Mouse (Mus musculus) kidney, embryonic 15.5 days (tissue): ENCODE results near the gene Lmtk2. TPM values are rescaled to one million over a fixed set of nuclear protein-coding genes. Genes with fewer than 3 reads are reported as not detected.
A peak's percentile ranks its signal among the peaks of the same experiment; 100 is the strongest.

Experiments
- ATAC-seq: fragments of 200-750 bp; cut with Nextera tagmentation; replicated peaks from 2 replicates; pipeline ENCODE4 v1.8.0; 2017; ENCODE audit warnings: moderate TSS enrichment; ENCODE audit not compliant: low FRiP score
- H3K27ac ChIP-seq: fragments of 300-500 bp; sonication (generic); 2 replicates; pipeline ENCODE4 v1.5.1; 2015; ENCODE audit warnings: mild to moderate bottlenecking, inconsistent platforms
- H3K27me3 ChIP-seq: fragments of 300-500 bp; sonication (generic); 2 replicates; pipeline ENCODE4 v1.6.1; 2015; ENCODE audit warnings: inconsistent platforms
- H3K36me3 ChIP-seq: fragments of 300-500 bp; sonication (generic); 2 replicates; pipeline ENCODE4 v1.6.1; 2015; ENCODE audit warnings: inconsistent platforms
- H3K4me1 ChIP-seq: fragments of 300-500 bp; sonication (generic); 2 replicates; pipeline ENCODE4 v1.6.1; 2015; ENCODE audit warnings: inconsistent platforms
- H3K4me2 ChIP-seq: fragments of 300-500 bp; sonication (generic); 2 replicates; pipeline ENCODE4 v1.6.1; 2015; ENCODE audit warnings: moderate library complexity, mild to moderate bottlenecking, inconsistent platforms
- H3K4me3 ChIP-seq: fragments of 300-500 bp; sonication (generic); replicated peaks from 2 replicates; pipeline ENCODE4 v1.5.1; 2015; ENCODE audit warnings: mild to moderate bottlenecking, inconsistent platforms
- H3K9ac ChIP-seq: fragments of 300-500 bp; sonication (generic); 2 replicates; pipeline ENCODE4 v1.6.1; 2015; ENCODE audit warnings: mild to moderate bottlenecking, inconsistent platforms
- H3K9me3 ChIP-seq: fragments of 300-500 bp; sonication (generic); replicated peaks from 2 replicates; pipeline ENCODE4 v1.6.1; 2016; ENCODE audit warnings: inconsistent platforms
- WGBS: fragments of 180-500 bp; shearing (Covaris S2); methylation state at CpG from one replicate; pipeline ENCODE4 v1.1.7; 2015; ENCODE audit warnings: mixed read lengths; 5-methylcytosine and 5-hydroxymethylcytosine counted together
- polyA plus RNA-seq: library from polyadenylated mRNA; unstranded; fragments of >200 nt; fragmentation: Nextera tagmentation; extraction: Ambion mirVana; gene quantifications from 2 replicates; pipeline ENCODE4 v1.2.1, GENCODE M21; 2015

Gene Lmtk2
- polyA plus RNA-seq, 1 experiment from 2014 or later: 5.4 TPM

DNA sequence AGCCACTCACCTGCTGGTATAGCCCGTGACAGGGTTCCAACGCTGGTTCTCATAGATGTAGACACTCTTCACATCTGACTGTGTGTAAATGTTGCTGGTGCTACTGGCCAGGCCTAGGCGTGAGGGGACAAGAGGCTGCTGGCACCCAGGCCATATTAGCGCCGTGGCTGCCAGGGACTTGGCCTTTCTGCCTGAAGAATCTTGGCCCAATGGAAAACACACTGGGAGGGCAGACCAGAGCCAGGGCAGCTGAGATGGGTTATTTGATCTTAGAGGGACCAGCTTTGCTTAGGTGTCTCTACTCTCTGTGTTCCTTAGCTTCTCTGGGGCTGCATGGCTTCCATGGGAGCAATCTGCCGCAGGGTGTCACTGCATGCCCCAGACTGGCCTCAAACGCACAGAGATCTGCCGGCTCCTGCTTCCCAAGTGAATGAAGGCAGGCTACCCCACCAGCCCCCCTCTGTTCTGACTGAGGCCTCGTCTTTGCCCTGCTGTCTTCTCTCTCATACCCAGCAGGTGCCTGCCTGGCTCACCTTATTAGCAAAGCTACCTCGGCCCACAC is 103.2 kb downstream of the Lmtk2 start:
- Histone ChIP-seq H3K4me2 (no peak overlapping the region), H3K36me3 (peaks cover 61% of the 10 kb centered on the region), H3K27ac (no peak overlapping the region), H3K4me3 (no peak overlapping the region), H3K27me3 (no peaks in the 10 kb centered on the region), H3K9ac (no peak overlapping the region), H3K9me3 (no peaks in the 10 kb centered on the region; the same call in 1 of the 2 replicates), H3K4me1 (no peaks in the 10 kb centered on the region)
- WGBS: 94% methylated on average over 10 of the region's 10 CpGs
- no peak for ATAC-seq

DNA sequence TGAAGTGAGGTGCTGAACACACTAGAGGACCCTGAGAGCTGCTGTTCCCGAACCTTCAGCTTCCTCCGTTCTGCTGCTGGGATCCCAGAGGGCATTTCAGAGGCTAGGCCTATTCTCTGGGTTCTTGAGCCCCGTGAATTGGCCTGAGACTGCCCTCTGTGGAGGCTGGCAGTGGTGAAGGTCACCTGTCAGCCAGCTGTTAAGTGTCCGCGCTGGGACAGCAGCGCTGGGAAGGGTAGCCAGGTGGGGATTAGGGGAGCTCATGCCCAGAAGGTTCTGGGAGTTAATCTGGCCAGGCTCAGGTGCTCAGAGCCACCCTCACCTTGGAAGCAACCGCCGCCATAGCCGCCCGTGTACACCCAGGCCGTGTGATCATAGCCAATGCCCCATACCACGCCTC is 104.1 kb downstream of the Lmtk2 start:
- 90% methylated on average over 12 of the region's 12 CpGs for WGBS
- Histone ChIP-seq H3K4me3 (no peak overlapping the region), H3K9me3 (no peaks in the 10 kb centered on the region; the same call in 1 of the 2 replicates), H3K4me1 (no peaks in the 10 kb centered on the region), H3K27me3 (no peaks in the 10 kb centered on the region), H3K9ac (no peak overlapping the region), H3K27ac (no peak overlapping the region), H3K36me3 (peaks cover 64% of the 10 kb centered on the region), H3K4me2 (no peak overlapping the region)
- no peak for ATAC-seq

DNA sequence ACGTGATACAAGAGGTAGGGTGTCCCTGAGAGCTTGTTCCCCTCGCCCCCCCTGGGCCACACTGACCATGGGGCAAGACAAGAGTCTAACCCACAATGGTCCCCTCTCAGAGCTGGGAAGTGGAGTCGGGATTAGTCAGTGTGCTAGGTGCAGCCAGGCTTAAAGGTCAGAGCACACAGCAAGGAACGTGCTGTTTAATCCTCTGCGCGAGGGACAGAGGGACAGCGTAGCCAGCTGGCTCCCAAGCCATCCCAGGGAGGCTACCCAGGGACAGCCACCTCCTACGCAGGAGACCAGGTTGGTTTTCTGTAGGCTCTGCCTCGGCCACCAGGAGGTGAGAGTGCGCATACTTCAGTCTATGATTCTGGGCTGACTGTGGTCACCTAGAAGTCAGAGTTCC is 104.7 kb downstream of the Lmtk2 start:
- H3K36me3 ChIP-seq: peaks cover 70% of the 10 kb centered on the region
- no peak overlapping the region for H3K9ac ChIP-seq
- H3K4me2 ChIP-seq: no peak overlapping the region
- H3K4me3 ChIP-seq: no peak overlapping the region
- 73% methylated on average over 10 of the region's 10 CpGs for WGBS
- H3K4me1 ChIP-seq: no peaks in the 10 kb centered on the region
- H3K27me3 ChIP-seq: no peaks in the 10 kb centered on the region
- no peaks in the 10 kb centered on the region; the same call in 1 of the 2 replicates for H3K9me3 ChIP-seq
- no peak for ATAC-seq
- no peak overlapping the region for H3K27ac ChIP-seq

DNA sequence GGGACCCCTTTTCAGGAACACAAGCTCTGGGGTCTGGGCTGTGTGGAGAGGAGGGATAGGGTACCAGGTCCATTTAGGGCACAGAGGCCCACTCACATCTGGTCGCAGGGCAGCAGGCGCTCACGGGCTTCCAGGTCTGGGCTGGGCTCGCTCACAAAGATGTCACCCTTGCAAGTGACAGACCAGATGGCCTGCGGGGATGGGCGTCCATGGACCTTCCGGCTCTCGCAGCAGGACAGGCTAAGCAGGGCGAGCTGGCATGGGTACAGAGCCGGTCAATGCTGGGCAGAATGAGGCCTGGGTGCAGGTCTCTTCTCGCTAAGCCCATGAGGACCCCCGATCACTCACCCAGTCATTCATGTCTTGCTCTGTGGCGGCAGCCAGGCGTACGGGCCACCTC is 105.8 kb downstream of the Lmtk2 start:
- no peak overlapping the region for H3K9ac ChIP-seq
- H3K4me2 ChIP-seq: no peak overlapping the region
- H3K4me1 ChIP-seq: no peaks in the 10 kb centered on the region
- no peaks in the 10 kb centered on the region; the same call in 1 of the 2 replicates for H3K9me3 ChIP-seq
- 89% methylated on average over 15 of the region's 15 CpGs for WGBS
- no peak overlapping the region for H3K27ac ChIP-seq
- no peak overlapping the region for H3K4me3 ChIP-seq
- no peaks in the 10 kb centered on the region for H3K27me3 ChIP-seq
- no peak for ATAC-seq
- H3K36me3 ChIP-seq: peaks cover 81% of the 10 kb centered on the region

DNA sequence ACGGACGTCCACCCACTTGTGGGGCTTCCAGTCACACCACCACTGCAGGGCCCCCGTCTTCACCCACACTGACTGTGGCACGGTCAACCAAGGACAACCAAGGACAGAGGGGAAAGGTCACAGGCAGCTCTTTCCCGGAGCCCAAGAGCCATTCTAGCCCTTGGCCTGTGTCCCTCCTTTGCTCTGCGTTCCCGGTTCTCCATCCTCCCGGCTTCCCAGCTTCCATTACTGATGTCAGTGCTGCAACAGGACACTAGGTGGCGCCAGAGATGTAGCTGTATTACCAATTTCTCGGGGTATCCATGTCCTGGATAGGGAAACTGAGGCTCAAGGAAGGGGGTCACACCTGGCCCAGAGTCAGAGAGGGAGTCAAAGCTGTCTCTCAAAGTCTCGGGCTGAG is 107.2 kb downstream of the Lmtk2 start:
- no peak overlapping the region for H3K4me3 ChIP-seq
- no peaks in the 10 kb centered on the region for H3K4me1 ChIP-seq
- no peaks in the 10 kb centered on the region for H3K27me3 ChIP-seq
- no peaks in the 10 kb centered on the region; the same call in 1 of the 2 replicates for H3K9me3 ChIP-seq
- H3K9ac ChIP-seq: no peak overlapping the region
- H3K27ac ChIP-seq: no peak overlapping the region
- H3K36me3 ChIP-seq: peaks cover 84% of the 10 kb centered on the region
- no peak overlapping the region for H3K4me2 ChIP-seq
- WGBS: 44% methylated on average over 11 of the region's 11 CpGs
- ATAC-seq: no peak

DNA sequence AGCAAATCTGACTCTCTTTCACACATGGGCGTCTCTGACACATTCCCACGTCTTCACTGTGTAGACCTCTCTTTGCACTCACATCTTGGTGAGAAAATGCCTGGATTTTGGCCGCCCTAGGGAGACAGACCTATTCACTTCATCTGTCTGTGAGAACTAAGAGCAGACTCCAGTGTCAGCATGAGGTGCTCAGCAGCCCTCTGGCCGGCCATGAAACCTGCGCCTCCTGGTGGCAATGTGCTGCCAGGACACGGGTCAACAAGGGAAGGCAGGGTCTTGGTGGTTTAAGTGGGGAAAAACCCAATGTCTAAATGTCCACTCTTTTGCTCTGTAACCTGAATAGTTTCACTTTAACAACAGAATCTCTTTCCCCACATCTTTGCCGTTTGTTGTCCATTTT is 114.2 kb downstream of the Lmtk2 start:
- Histone ChIP-seq H3K4me3 (no peak overlapping the region), H3K27me3 (no peaks in the 10 kb centered on the region), H3K4me2 (no peak overlapping the region), H3K36me3 (peaks cover 60% of the 10 kb centered on the region), H3K9ac (no peak overlapping the region), H3K4me1 (no peaks in the 10 kb centered on the region), H3K9me3 (no peaks in the 10 kb centered on the region), H3K27ac (no peak overlapping the region)
- ATAC-seq: no peak
- 35% methylated on average over 7 of the region's 7 CpGs for WGBS

DNA sequence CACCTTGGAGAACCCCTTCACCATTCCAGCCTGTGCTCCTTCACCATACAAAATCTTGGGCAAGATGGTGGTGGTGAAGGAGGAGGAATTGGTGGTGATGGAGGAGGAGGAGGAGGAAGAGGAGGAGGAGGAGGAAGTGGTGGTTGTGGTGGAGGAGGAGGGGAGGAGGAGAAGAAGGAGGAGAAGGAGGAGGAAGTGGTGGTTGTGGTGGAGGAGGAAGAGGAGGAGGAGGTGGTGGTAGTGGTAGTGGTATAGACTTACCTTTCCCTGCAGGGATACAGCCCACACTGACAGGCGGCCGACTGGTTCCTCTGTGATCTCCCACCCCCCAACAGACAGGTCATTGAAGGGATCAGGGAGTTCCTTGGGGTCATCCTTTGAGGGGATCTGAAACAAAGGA is 115.8 kb downstream of the Lmtk2 start:
- Histone ChIP-seq H3K9ac (no peak overlapping the region), H3K27me3 (no peaks in the 10 kb centered on the region), H3K36me3 (peaks cover 45% of the 10 kb centered on the region), H3K9me3 (no peaks in the 10 kb centered on the region), H3K4me3 (no peak overlapping the region), H3K4me1 (no peaks in the 10 kb centered on the region), H3K4me2 (no peak overlapping the region), H3K27ac (no peak overlapping the region)
- no peak for ATAC-seq
- WGBS: 76% methylated on average over 2 of the region's 2 CpGs

DNA sequence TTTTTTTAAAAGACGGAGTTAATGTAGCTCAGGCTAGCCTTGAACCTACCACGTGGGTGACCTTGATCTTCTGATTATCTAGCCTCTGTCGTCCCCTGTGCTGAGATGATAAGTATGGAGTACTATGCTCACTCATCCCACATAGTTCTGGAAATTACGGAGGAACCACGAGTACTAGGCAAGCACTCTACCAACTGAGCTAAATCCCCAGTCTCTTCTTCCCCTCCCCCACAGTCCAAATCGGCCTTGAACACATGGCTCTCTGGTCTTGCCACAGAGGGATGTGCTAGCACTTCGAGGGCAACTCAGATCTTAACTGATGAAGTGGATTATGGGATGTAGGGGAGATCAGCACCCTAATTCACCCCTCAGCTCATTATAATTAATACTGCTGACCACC is 117.8 kb downstream of the Lmtk2 start:
- Histone ChIP-seq H3K27me3 (no peaks in the 10 kb centered on the region), H3K4me3 (no peak overlapping the region), H3K9ac (no peak overlapping the region), H3K36me3 (peaks cover 26% of the 10 kb centered on the region), H3K4me1 (peaks cover 17% of the 10 kb centered on the region), H3K9me3 (no peaks in the 10 kb centered on the region), H3K4me2 (no peak overlapping the region), H3K27ac (no peak overlapping the region)
- ATAC-seq: no peak
- WGBS: 91% methylated on average over 7 of the region's 7 CpGs

DNA sequence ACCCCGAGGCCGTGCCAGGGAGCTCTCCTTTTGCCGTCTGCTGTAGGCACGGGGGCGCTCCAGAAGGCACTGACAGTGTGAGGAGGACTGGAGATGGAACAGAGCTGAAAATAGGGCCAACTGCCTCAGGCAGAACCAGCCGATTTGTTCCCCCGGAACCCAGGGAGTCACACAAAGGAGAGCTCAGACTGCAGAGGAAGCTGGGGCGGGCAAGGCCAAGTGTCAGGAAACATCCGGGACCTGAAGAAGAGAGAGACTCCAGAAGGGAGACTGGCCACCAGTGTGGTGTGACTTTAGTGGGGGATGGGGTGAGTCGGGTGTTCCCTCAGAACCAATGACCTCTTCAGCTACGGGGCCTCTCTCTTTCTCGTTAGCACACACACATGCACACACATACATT is 119.1 kb downstream of the Lmtk2 start:
- H3K4me3 ChIP-seq: no peak overlapping the region
- no peak overlapping the region for H3K9ac ChIP-seq
- no peak overlapping the region for H3K4me2 ChIP-seq
- no peak overlapping the region for H3K27ac ChIP-seq
- H3K27me3 ChIP-seq: no peaks in the 10 kb centered on the region
- ATAC-seq: no peak
- peaks cover 16% of the 10 kb centered on the region for H3K36me3 ChIP-seq
- peaks cover 21% of the 10 kb centered on the region for H3K4me1 ChIP-seq
- no peaks in the 10 kb centered on the region for H3K9me3 ChIP-seq
- 76% methylated on average over 12 of the region's 12 CpGs for WGBS

DNA sequence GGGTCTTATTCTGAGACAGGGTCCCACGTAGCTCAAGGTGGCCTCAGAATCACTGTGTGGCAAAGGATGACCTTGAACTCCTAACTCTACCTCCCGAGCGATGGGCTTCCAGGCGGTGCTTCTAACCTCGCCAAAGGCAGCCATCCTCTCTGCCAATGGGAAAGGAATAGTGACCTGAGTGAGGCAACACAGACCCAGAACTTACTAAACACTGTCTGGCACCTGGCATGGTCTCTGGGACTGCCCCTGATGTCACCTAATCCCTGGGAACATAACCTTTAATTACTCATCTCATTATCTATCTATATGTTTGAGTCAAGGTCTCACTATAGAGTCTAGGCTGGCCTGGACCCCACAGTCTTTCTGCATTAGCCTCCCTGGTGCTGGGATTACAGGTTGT is 119.7 kb downstream of the Lmtk2 start:
- H3K36me3 ChIP-seq: peaks cover 10% of the 10 kb centered on the region
- no peak overlapping the region for H3K9ac ChIP-seq
- H3K4me2 ChIP-seq: no peak overlapping the region
- H3K4me1 ChIP-seq: peaks cover 24% of the 10 kb centered on the region
- no peaks in the 10 kb centered on the region for H3K9me3 ChIP-seq
- H3K4me3 ChIP-seq: no peak overlapping the region
- no peak for ATAC-seq
- no peak overlapping the region for H3K27ac ChIP-seq
- H3K27me3 ChIP-seq: no peaks in the 10 kb centered on the region
- WGBS: 95% methylated on average over 5 of the region's 5 CpGs

DNA sequence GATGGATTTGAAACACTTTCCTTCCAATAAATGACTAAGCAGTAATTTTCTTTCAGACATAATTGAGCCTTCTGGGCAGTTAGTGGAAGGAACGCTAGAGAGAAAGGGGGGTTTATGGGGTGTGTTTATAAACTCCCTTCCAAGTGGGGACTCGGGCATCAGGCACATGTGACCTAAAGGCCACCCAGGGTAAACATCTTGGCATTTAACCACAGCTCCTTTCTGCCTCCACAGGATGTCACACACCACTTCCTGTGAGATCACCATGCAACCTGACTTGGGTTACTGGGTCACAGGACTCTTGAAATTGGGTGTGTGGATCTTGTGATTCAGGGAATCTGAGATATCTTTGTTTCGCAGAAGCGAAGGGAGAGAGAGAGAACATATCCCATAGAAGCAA is 121.1 kb downstream of the Lmtk2 start:
- Histone ChIP-seq H3K4me3 (no peak overlapping the region), H3K27ac (no peak overlapping the region), H3K9me3 (no peaks in the 10 kb centered on the region), H3K9ac (no peak overlapping the region), H3K4me2 (no peak overlapping the region), H3K27me3 (no peaks in the 10 kb centered on the region), H3K4me1 (peaks cover 24% of the 10 kb centered on the region), H3K36me3 (peaks cover 5% of the 10 kb centered on the region; the same call in 1 of the 2 replicates)
- no peak for ATAC-seq
- WGBS: 54% methylated on average over 4 of the region's 4 CpGs

DNA sequence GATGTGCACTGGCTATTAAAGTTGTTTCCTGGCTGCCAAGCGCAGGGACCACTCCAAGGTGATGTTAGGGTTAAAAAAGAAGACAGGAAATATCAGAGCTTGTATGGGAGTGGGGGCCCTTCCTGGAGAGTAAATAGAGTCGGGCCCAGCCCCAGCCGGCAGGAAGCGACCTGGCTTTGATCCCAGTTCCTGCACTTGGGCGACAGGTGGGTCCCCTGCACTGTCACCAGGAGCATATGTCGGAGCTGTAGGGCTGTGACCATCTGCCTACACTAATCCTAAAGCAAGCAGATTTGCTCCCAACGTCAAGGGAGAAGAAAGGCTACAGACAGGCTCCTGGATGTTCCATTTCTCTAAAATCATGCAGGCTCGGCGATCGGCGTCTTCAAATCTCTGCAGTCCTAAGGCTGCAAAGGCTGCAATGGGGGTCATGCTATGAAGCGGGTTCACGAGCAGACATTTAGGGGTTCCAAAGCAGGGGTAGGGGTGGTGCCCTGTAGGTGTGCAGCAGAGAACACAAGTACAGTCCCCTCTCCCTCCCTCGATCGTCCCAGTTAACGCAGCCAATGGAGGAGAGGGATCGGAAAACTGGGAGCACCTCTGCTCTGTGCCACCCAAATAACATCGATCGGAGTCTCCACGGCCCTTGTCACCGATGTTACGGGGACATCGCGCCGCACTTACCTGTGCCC is 122.7 kb downstream of the Lmtk2 start:
- H3K27me3 ChIP-seq: no peaks in the 10 kb centered on the region
- peak overlapping the region; percentile 78 for H3K4me2 ChIP-seq
- H3K36me3 ChIP-seq: no peaks in the 10 kb centered on the region
- no peaks in the 10 kb centered on the region for H3K9me3 ChIP-seq
- H3K4me3 ChIP-seq: peak overlapping the region; percentile 65
- peak overlapping the region; percentile 64 for H3K9ac ChIP-seq
- peaks cover 24% of the 10 kb centered on the region for H3K4me1 ChIP-seq
- 1% methylated on average over 25 of the region's 25 CpGs for WGBS
- ATAC-seq: peak; percentile 66; the same call in 1 of the 2 replicates
- H3K27ac ChIP-seq: peak overlapping the region; percentile 67; the same call in 1 of the 2 replicates

DNA sequence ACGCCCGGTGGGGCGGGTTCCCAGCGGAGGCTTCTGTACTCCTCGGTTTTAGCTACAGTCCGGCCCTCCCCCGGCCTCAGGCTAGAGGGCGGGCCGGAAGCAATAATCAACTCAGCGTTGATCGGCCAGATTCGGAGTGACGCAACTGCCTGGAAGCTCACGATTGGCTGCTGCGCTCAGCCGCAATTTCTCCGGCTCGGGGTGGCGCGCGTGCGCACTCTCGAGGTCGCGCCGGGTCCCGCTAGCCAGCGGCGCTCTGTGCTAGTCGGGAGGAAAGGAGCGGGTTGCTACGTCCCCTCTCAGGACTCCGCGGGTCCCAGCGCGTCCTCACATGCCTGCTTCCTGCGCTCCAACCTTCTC is 123.2 kb downstream of the Lmtk2 start, which contains the start of gene Tecpr1:
Gene Tecpr1 (minus strand): TSS at position 113 of the 360 bp plus-strand sequence.
- Histone ChIP-seq H3K27ac (peak within 1 kb of the TSS; percentile 73), H3K27me3 (no peaks in the 10 kb centered on the region), H3K9ac (peak within 1 kb of the TSS; percentile 64), H3K9me3 (no peaks in the 10 kb centered on the region), H3K4me1 (peaks cover 24% of the 10 kb centered on the region), H3K36me3 (no peaks in the 10 kb centered on the region), H3K4me3 (peak within 1 kb of the TSS; percentile 65), H3K4me2 (peak within 1 kb of the TSS; percentile 78)
- WGBS: under 1% methylated on average over 37 of the region's 37 CpGs
- peak; percentile 97 for ATAC-seq
